Comparison of ENCODE assay signal across 8 mouse cellular contexts in the genomic region with DNA sequence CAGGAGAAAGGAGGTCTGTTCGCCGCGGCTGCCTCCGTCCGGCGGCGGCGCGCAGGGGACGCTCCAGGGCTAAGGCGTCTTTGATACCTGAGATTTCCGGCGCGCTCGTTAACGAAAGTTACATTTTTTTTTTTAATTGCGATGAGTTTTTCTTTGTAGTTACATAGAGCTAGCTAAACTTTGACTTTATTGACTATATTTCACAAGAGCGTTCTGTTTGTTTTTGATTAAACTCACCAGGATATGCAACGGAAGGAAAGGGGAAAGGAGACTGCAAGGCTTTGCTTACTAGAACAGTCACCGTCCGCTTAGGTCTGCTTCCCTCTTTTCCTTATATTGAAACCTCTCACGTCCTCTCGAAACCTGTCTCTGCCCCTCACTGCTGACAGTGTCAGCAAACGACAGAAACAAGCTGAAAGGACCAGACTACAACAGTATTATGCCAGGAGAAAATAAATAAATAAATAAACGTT. TPM values are rescaled to one million over a fixed set of nuclear protein-coding genes. Genes with fewer than 3 reads are reported as not detected.
DNase-seq lines count a peak whose midpoint lies in the region; ATAC-seq lines count a peak whose summit lies in the region.

Gene Adgrl2, minus strand, starts transcription at position 25 of the 473 bp plus-strand sequence.

- no peak for ATAC-seq in CD4-positive, CD25-positive, alpha-beta regulatory T cell, adult 4 months
- peak; percentile 31 for ATAC-seq in hindbrain, embryonic 11.5 days (ENCODE audit: low FRiP score)
- peak; percentile 12; the same call in 1 of the 2 replicates for ATAC-seq in liver, embryonic 13.5 days (ENCODE audit: low read depth)

- H3K27me3 ChIP-seq in hindbrain, embryonic 11.5 days (ENCODE audit: control insufficient read depth, insufficient read depth, low read length): no peaks in the 10 kb centered on the region
- H3K27me3 ChIP-seq in liver, embryonic 13.5 days: peaks cover 57% of the 10 kb centered on the region
- peaks cover 5% of the 10 kb centered on the region; the same call in 1 of the 2 replicates for H3K27me3 ChIP-seq in splenic B cell, adult 2 months (ENCODE audit: control insufficient read depth, insufficient read depth, low read length, poor library complexity, severe bottlenecking)

- H3K9ac ChIP-seq in hindbrain, embryonic 11.5 days (ENCODE audit: low read depth, low read length): peak within 1 kb of the TSS; percentile 96
- H3K9ac ChIP-seq in liver, embryonic 13.5 days: peak within 1 kb of the TSS; percentile 70

- H3K36me3 ChIP-seq in hindbrain, embryonic 11.5 days (ENCODE audit: control insufficient read depth, insufficient read depth, low read length): no peaks in the 10 kb centered on the region
- no peaks in the 10 kb centered on the region for H3K36me3 ChIP-seq in liver, embryonic 13.5 days
- H3K36me3 ChIP-seq in splenic B cell, adult 2 months (ENCODE audit: control insufficient read depth, insufficient read depth, low read length, poor library complexity, severe bottlenecking): no peaks in the 10 kb centered on the region

- no peaks in the 10 kb centered on the region for H3K9me3 ChIP-seq in hindbrain, embryonic 11.5 days (ENCODE audit: control insufficient read depth, low read length)
- H3K9me3 ChIP-seq in liver, embryonic 13.5 days (replicated peaks): no peaks in the 10 kb centered on the region

- peak within 1 kb of the TSS; percentile 92 for H3K4me3 ChIP-seq in hindbrain, embryonic 11.5 days (ENCODE audit: low read depth, low read length)
- H3K4me3 ChIP-seq in liver, embryonic 13.5 days (replicated peaks): peak within 1 kb of the TSS; percentile 67

- H3K27ac ChIP-seq in hindbrain, embryonic 11.5 days (ENCODE audit: low read depth, low read length): peak within 1 kb of the TSS; percentile 99
- peak within 1 kb of the TSS; percentile 71 for H3K27ac ChIP-seq in liver, embryonic 13.5 days

- DNase-seq in CD4-positive, CD25-positive, alpha-beta regulatory T cell, adult 2 months (ENCODE audit: low read depth, low spot score): peak; percentile 3
- DNase-seq in urinary bladder, adult 2 months (ENCODE audit: low spot score): no peak
- no peak for DNase-seq in urinary bladder, postnatal 14 days (ENCODE audit: low spot score)
- no peak for DNase-seq in hindbrain, embryonic 11.5 days (ENCODE audit: low spot score)
- no peak for DNase-seq in liver, embryonic 13.5 days
- peak; percentile 45 for DNase-seq in splenic B cell, adult 2 months (ENCODE audit: low read depth, low spot score)
- DNase-seq in cerebellum, adult 9-10 months: no peak

- no peaks in the 10 kb centered on the region; the same call in 1 of the 2 replicates for H3K4me1 ChIP-seq in hindbrain, embryonic 11.5 days (replicated peaks; ENCODE audit: control insufficient read depth, insufficient read depth, low read length)
- peaks cover 21% of the 10 kb centered on the region for H3K4me1 ChIP-seq in liver, embryonic 13.5 days (replicated peaks)

- H3K4me2 ChIP-seq in hindbrain, embryonic 11.5 days (replicated peaks; ENCODE audit: low read depth, low read length): peak within 1 kb of the TSS; percentile 82
- peak within 1 kb of the TSS; percentile 81 for H3K4me2 ChIP-seq in liver, embryonic 13.5 days

- WGBS in hindbrain, embryonic 11.5 days: under 1% methylated on average over 25 of the region's 25 CpGs
- under 1% methylated on average over 25 of the region's 25 CpGs for WGBS in liver, embryonic 13.5 days (ENCODE audit: insufficient replicate concordance)

RNA-seq across cellular contexts. Expression of gene Adgrl2, which starts in this region (rescaled TPM):
- polyA plus RNA-seq in CD4-positive, CD25-positive, alpha-beta regulatory T cell, adult 4 months (2017; shearing (Covaris generic)): not detected
- 49.9 and 63.4 TPM in 2 replicates for polyA plus RNA-seq in urinary bladder, adult 2 months (2012; rRNA removed)
- polyA plus RNA-seq in hindbrain, embryonic 11.5 days (2014; fragmentation: Nextera tagmentation; extraction: Ambion mirVana): 77.5 and 80.7 TPM in 2 replicates
- polyA plus RNA-seq in liver, embryonic 13.5 days (2015; fragmentation: Nextera tagmentation; extraction: Ambion mirVana): 4.3 and 4.6 TPM in 2 replicates

Comparison
In these comparisons a context has a peak if more than half of its experiments do, and no peak if none do; other contexts are left out.
1. DNase-seq: peak in CD4-positive, CD25-positive, alpha-beta regulatory T cell, adult 2 months (single experiment) and splenic B cell, adult 2 months (single experiment); none in urinary bladder, adult 2 months (single experiment), urinary bladder, postnatal 14 days (single experiment), hindbrain, embryonic 11.5 days (single experiment), liver, embryonic 13.5 days (single experiment) and cerebellum, adult 9-10 months (single experiment).